Mouse (Mus musculus): ENCODE results near the gene Speg. TPM values are rescaled to one million over a fixed set of nuclear protein-coding genes. Genes with fewer than 3 reads are reported as not detected.

Gene Speg
- polyA plus RNA-seq, 1 experiment = 19.8 TPM

DNA sequence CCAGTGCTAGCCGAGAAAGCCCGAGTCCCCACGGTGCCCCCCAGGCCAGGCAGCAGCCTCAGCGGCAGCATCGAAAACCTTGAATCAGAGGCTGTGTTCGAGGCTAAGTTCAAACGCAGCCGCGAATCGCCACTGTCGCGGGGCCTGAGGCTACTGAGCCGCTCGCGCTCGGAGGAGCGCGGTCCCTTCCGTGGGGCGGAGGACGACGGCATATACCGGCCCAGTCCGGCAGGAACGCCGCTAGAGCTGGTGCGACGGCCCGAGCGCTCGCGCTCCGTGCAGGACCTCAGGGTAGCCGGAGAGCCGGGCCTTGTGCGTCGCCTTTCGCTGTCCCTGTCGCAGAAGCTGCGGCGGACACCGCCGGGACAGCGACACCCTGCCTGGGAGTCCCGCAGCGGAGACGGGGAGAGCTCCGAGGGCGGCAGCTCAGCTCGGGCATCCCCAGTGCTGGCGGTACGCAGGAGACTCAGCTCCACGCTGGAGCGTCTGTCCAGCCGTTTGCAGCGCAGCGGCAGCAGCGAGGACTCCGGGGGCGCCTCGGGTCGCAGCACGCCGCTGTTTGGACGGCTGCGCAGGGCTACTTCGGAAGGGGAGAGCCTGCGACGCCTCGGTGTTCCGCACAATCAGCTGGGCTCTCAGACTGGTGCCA lies 47.9 kb downstream of the Speg start:
- Histone ChIP-seq H3K4me1 (ENCODE audit: control insufficient read depth, insufficient read depth, low read length) (no peaks in the 10 kb centered on the region), H3K9me3 (replicated peaks; ENCODE audit: control insufficient read depth, insufficient read depth, low read length, poor library complexity, severe bottlenecking) (no peaks in the 10 kb centered on the region), H3K36me3 (ENCODE audit: control insufficient read depth, insufficient read depth, low read length, poor library complexity, severe bottlenecking) (no peaks in the 10 kb centered on the region), H3K4me3 (ENCODE audit: low read depth, low read length) (peak overlapping the region; percentile 24), H3K27ac (ENCODE audit: insufficient read depth, low read length) (no peak overlapping the region), H3K9ac (ENCODE audit: low read depth, poor library complexity, severe bottlenecking) (peak overlapping the region; percentile 25), H3K27me3 (ENCODE audit: control insufficient read depth, insufficient read depth, low read length, poor library complexity, severe bottlenecking) (peaks cover 21% of the 10 kb centered on the region)
- no peak for TF ChIP-seq EP300 (IDR thresholded peaks at IDR 0.05; ENCODE audit: insufficient read depth, low read depth, low read length)
- no peak for TF ChIP-seq CTCF (IDR thresholded peaks at IDR 0.05; ENCODE audit: low read depth, low read length)
- TF ChIP-seq POLR2A (IDR thresholded peaks at IDR 0.05; ENCODE audit: insufficient read depth, low read length) = no peak

DNA sequence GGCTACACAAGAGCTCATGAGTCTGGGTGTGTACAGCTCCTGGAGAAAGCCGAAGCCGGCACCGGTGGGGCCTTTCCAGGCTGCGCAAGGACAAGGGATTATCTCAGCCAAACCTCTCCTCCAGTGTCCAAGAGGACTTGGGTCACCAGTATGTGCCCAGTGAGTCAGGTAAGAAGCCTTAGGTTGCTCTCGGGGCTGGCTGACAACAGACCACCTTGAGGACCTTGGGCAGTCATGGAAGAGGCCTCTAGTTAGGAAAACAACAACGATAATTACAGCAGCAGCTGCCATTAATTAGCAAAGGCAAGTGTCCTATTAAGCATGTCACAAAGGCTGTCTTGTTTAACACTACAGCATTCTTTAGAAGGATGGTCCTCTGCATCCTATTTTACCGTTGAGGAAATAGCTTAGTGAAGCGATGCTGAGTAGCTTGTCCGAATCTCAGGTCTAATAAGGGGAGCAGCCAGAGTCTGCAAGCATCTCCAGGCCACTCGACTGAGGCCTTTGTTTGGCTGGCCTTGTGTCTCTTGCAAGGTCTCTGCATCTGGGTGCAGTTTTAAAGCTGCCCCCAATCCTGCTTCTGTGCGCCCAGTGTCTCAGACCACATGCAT lies 48.8 kb downstream of the Speg start:
- H3K9ac ChIP-seq (ENCODE audit: low read depth, poor library complexity, severe bottlenecking) = no peak overlapping the region
- TF ChIP-seq CTCF (IDR thresholded peaks at IDR 0.05; ENCODE audit: low read depth, low read length) = no peak
- TF ChIP-seq EP300 (IDR thresholded peaks at IDR 0.05; ENCODE audit: insufficient read depth, low read depth, low read length) = no peak
- TF ChIP-seq POLR2A (IDR thresholded peaks at IDR 0.05; ENCODE audit: insufficient read depth, low read length) = no peak
- no peaks in the 10 kb centered on the region for H3K36me3 ChIP-seq (ENCODE audit: control insufficient read depth, insufficient read depth, low read length, poor library complexity, severe bottlenecking)
- H3K4me1 ChIP-seq (ENCODE audit: control insufficient read depth, insufficient read depth, low read length) = no peaks in the 10 kb centered on the region
- no peaks in the 10 kb centered on the region for H3K9me3 ChIP-seq (replicated peaks; ENCODE audit: control insufficient read depth, insufficient read depth, low read length, poor library complexity, severe bottlenecking)
- peaks cover 21% of the 10 kb centered on the region for H3K27me3 ChIP-seq (ENCODE audit: control insufficient read depth, insufficient read depth, low read length, poor library complexity, severe bottlenecking)
- no peak overlapping the region for H3K27ac ChIP-seq (ENCODE audit: insufficient read depth, low read length)
- no peak overlapping the region for H3K4me3 ChIP-seq (ENCODE audit: low read depth, low read length)

DNA sequence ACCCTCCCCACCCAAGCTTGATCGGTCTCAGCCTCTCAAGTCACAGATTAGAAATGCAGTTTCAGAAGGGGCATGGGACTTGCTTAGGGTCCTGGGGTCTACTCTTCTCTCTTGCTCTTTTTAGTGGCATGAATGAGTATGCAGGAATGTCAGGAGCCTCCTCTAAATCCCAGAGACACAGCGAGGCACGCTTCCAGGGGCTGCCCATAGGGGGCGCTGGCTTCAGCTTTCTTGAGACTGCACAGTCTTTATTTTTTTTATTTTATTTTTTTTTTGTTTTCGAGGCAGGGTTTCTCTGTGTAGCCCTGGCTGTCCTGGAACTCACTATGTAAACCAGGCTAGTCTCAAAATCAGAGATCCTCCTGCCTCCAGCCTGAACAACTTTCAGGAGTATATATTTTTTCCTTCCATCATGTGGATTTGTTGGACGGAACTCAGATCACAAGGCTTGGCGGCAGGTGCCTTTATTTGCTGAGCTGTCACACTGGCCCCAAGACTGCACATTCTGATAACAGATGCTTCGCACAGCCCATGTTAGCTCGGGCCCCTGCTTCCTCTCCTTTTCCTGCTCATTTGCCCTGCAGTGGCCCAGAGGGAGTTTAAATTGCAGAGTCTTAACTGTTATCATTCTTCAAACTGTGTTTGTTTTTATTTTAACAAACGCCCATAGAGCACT lies 50.8 kb downstream of the Speg start:
- Histone ChIP-seq H3K27ac (ENCODE audit: insufficient read depth, low read length) (peak overlapping the region; percentile 60; the same call in 1 of the 2 replicates), H3K9ac (ENCODE audit: low read depth, poor library complexity, severe bottlenecking) (no peak overlapping the region), H3K27me3 (ENCODE audit: control insufficient read depth, insufficient read depth, low read length, poor library complexity, severe bottlenecking) (peaks cover 21% of the 10 kb centered on the region), H3K4me1 (ENCODE audit: control insufficient read depth, insufficient read depth, low read length) (no peaks in the 10 kb centered on the region), H3K36me3 (ENCODE audit: control insufficient read depth, insufficient read depth, low read length, poor library complexity, severe bottlenecking) (no peaks in the 10 kb centered on the region), H3K9me3 (replicated peaks; ENCODE audit: control insufficient read depth, insufficient read depth, low read length, poor library complexity, severe bottlenecking) (no peaks in the 10 kb centered on the region), H3K4me3 (ENCODE audit: low read depth, low read length) (0 out of 2 replicates have a peak overlapping the region, but pooled peaks have one; percentile 12)
- TF ChIP-seq CTCF (IDR thresholded peaks at IDR 0.05; ENCODE audit: low read depth, low read length) (peak; percentile 71), POLR2A (IDR thresholded peaks at IDR 0.05; ENCODE audit: insufficient read depth, low read length) (no peak)

DNA sequence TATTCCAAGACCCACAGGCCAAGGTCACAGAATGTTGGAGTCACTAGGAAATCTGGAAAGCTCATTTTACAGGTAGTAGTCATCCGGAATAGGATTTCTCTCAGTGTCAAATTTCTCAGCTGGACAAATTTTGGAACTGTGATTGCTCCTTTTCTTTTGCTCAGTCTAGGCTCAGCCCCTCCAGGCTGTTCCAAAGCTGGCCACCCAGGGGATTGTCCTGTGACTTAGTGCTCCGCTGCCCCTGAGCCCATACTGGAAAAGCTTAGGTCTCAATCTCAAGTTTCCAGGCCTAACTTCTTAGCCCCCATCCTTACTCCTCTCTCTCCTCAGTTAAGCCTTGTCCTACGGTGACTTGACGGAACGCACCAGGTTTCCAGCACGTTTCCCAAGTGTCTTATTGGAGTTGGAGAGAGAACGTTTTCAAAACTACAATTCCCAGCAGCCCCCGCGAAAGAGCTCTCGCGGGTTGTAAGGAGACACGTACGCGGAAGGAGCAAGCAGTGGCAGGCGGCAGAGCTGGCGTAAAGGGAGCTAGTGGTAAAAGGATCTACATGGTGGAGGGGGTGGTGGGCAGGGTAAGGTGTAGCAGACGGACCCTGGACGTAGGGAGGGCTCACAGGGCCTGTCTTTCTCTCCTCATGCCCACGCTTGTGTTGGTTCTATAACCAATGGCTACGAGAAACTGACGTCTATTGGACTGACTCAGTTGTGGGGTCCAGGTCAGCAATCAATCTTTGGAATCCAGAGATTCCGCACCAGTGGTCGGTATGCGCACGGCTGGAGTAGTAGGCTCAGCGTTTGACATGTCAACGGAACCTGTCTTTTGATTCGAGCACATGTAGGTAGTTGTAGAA lies 60.6 kb downstream of the Speg start, which contains the start of gene Gmppa:
Gmppa (plus strand) TSS at position 456 of the 854 bp plus-strand sequence.
- no peaks in the 10 kb centered on the region for H3K9me3 ChIP-seq (replicated peaks; ENCODE audit: control insufficient read depth, insufficient read depth, low read length, poor library complexity, severe bottlenecking)
- TF ChIP-seq EP300 (IDR thresholded peaks at IDR 0.05; ENCODE audit: insufficient read depth, low read depth, low read length) (no peak), POLR2A (IDR thresholded peaks at IDR 0.05; ENCODE audit: insufficient read depth, low read length) (peak; percentile 83), CTCF (IDR thresholded peaks at IDR 0.05; ENCODE audit: low read depth, low read length) (no peak)
- H3K36me3 ChIP-seq (ENCODE audit: control insufficient read depth, insufficient read depth, low read length, poor library complexity, severe bottlenecking) = no peaks in the 10 kb centered on the region
- H3K4me3 ChIP-seq (ENCODE audit: low read depth, low read length) = peak within 1 kb of the TSS; percentile 77
- H3K4me1 ChIP-seq (ENCODE audit: control insufficient read depth, insufficient read depth, low read length) = peaks cover 2% of the 10 kb centered on the region
- no peak within 1 kb of the TSS for H3K27ac ChIP-seq (ENCODE audit: insufficient read depth, low read length)
- peak within 1 kb of the TSS; percentile 66 for H3K9ac ChIP-seq (ENCODE audit: low read depth, poor library complexity, severe bottlenecking)
- H3K27me3 ChIP-seq (ENCODE audit: control insufficient read depth, insufficient read depth, low read length, poor library complexity, severe bottlenecking) = no peaks in the 10 kb centered on the region

DNA sequence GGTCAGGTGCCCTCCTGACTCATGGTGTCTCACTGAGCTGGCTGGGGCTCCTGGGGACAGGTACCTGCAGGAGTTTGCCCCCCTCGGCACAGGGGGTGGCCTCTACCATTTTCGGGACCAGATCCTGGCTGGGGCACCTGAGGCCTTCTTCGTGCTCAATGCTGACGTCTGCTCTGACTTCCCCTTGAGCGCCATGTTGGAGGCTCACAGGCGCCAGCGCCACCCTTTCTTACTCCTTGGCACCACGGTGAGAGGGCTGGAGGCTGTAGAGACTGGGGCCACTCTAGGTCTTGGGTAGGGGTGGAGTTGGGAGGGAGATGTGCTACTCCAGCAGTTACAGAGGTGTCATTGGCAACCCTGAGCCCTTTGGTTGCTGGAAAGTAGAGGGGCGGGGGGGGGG lies 63.7 kb downstream of the Speg start:
- H3K9me3 ChIP-seq (replicated peaks; ENCODE audit: control insufficient read depth, insufficient read depth, low read length, poor library complexity, severe bottlenecking) = no peaks in the 10 kb centered on the region
- TF ChIP-seq EP300 (IDR thresholded peaks at IDR 0.05; ENCODE audit: insufficient read depth, low read depth, low read length) = no peak
- no peak for TF ChIP-seq CTCF (IDR thresholded peaks at IDR 0.05; ENCODE audit: low read depth, low read length)
- TF ChIP-seq POLR2A (IDR thresholded peaks at IDR 0.05; ENCODE audit: insufficient read depth, low read length) = no peak
- H3K36me3 ChIP-seq (ENCODE audit: control insufficient read depth, insufficient read depth, low read length, poor library complexity, severe bottlenecking) = no peaks in the 10 kb centered on the region
- peaks cover 7% of the 10 kb centered on the region for H3K4me1 ChIP-seq (ENCODE audit: control insufficient read depth, insufficient read depth, low read length)
- H3K4me3 ChIP-seq (ENCODE audit: low read depth, low read length) = no peak overlapping the region
- no peak overlapping the region for H3K9ac ChIP-seq (ENCODE audit: low read depth, poor library complexity, severe bottlenecking)
- H3K27ac ChIP-seq (ENCODE audit: insufficient read depth, low read length) = no peak overlapping the region
- H3K27me3 ChIP-seq (ENCODE audit: control insufficient read depth, insufficient read depth, low read length, poor library complexity, severe bottlenecking) = no peaks in the 10 kb centered on the region

Data from ES-Bruce4 (cell line).